13 mouse cellular contexts compared by ENCODE assay signal in genomic region chr17:24442632-24443155, GRCm38 (mm10). TPM values are rescaled to one million over a fixed set of nuclear protein-coding genes. Genes with fewer than 3 reads are reported as not detected.
A peak's percentile ranks its signal among the peaks of the same experiment; 100 is the strongest.
DNase-seq lines count a peak whose midpoint lies in the region; ATAC-seq lines count a peak whose summit lies in the region.
"Had no signal": no experiment of that assay in that cellular context is flagged by ENCODE, and none has a peak within 500 bp of the region (broad histone marks: within the 10 kb centered on the region; RNA-seq: fewer than 3 reads in every experiment).

Dnase1l2 (minus strand) TSS chr17:24443105.

- no peak for ATAC-seq in erythroblast, adult 5-6 weeks (replicated peaks; ENCODE audit: low FRiP score, poor library complexity, severe bottlenecking)

- DNase-seq in cerebellum, postnatal 36 days: peak; percentile 48 to 49
- DNase-seq in cerebellum, postnatal 4 days (ENCODE audit: low spot score in 2 of 2): no peak
- DNase-seq in layer of hippocampus, postnatal 36 days: no peak
- DNase-seq in layer of hippocampus, adult 18-20 months (ENCODE audit: low spot score in 2 of 2): no peak
- peak; percentile 69 for DNase-seq in urinary bladder, postnatal 14 days (ENCODE audit: low spot score)
- DNase-seq in urinary bladder, postnatal 25 days (ENCODE audit: low spot score): no peak
- no peak for DNase-seq in gastrocnemius, postnatal 10 days
- DNase-seq: adrenal gland, adult 2 months; heart, postnatal 14 days; kidney, adult 18-20 months; lung, postnatal 4 days; thymus, postnatal 14 days had no signal

RNA-seq across cellular contexts. Expression of gene Dnase1l2, which starts in this region (rescaled TPM):
- 10 to 100 TPM; 11.0 to 14.2 TPM for total RNA-seq in layer of hippocampus, postnatal 36 days (2021)
- total RNA-seq in layer of hippocampus, adult 18-20 months (2021): 10 to 100 TPM in 1 of 2 experiments, 1 to 10 TPM in 1; 9.6 to 11.4 TPM
- total RNA-seq in erythroblast, adult 5-6 weeks (2015; ENCODE audit: low replicate concordance): 2.1 TPM in 1 of 2 replicates, not detected in the other
- 0.85 and 5.6 TPM in 2 replicates for total RNA-seq in erythroblast, adult 5-6 weeks (2017; ENCODE audit: low replicate concordance)
- total RNA-seq in gastrocnemius, postnatal 10 days (2021): 1 to 10 TPM in 1 of 2 experiments, under 1 TPM in 1; 0.63 to 1.7 TPM

Comparison
In these comparisons a context has a peak if more than half of its experiments do, and no peak if none do; other contexts are left out.
1. DNase-seq: peak in cerebellum, postnatal 36 days (2 of 2) and urinary bladder, postnatal 14 days (single experiment); none in cerebellum, postnatal 4 days (0 of 2), layer of hippocampus, postnatal 36 days (0 of 2), layer of hippocampus, adult 18-20 months (0 of 2), urinary bladder, postnatal 25 days (single experiment) and gastrocnemius, postnatal 10 days (single experiment).